Mouse (Mus musculus): ENCODE data around the gene Fxyd7.
A peak's percentile ranks its signal among the peaks of the same experiment; 100 is the strongest.

The Fxyd7 gene

GRCm38 (mm10) chr7:31051321-31052021, at the start of gene Fxyd7:
Gene Fxyd7 (minus strand): TSS chr7:31051467.
- peak; percentile 38 for DNase-seq (ENCODE audit: low read depth, low spot score)

GRCm38 (mm10) chr7:31100786-31101185, 49.5 kb upstream of the Fxyd7 start:
- DNase-seq (ENCODE audit: low read depth, low spot score) = no peak

GRCm38 (mm10) chr7:31099612-31099982, 48.3 kb upstream of the Fxyd7 start:
- DNase-seq (ENCODE audit: low read depth, low spot score) = no peak

DNA sequence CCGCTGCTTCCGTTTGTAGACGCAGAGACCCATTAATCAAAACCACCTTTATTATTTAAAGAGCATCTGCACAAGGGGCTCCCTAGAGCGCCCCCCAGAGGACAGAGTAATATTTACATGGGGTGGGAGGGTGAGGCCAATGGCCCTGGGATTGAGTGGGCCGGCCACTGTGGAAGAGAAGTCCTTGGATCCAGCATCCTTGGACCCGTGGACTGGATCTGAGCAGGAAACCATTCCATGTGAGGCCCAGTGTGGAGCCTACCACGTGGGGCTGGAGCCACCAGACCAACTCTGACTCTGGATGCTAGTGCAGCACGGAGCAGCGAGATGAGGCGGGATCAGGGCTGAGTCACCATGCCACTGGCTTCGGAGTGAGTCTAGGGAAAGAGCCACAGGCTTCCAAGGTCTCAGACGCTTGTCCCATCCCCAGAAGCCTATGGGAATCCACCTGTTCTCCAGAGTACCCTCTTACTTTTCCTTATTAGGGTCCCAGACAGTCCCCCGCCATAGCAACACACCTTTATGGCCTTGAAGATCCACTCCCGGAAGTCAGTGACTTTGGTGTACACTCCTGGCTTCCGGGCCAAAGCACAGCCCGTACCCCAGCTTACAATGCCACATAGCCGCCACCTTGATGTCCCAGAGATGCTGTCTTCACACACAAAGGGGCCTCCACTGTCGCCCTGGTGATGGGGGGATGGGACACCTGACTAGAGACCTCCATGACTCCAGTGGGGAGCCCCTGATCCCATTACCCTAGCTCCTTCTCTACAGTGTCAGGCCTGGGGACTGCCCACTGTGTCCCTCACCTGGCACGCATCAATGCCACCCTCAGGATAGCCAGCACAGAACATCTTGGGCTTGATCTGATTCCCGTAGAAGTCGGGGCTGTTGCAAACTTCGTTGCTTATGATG, 47.7 kb upstream of the Fxyd7 start:
- DNase-seq (ENCODE audit: low read depth, low spot score) = no peak

- peak; percentile 90 for DNase-seq (ENCODE audit: low read depth, low spot score)
Observed at GRCm38 (mm10) chr7:31097583-31098248, 46.4 kb upstream of the Fxyd7 start.

GRCm38 (mm10) chr7:31096892-31097564, 45.8 kb upstream of the Fxyd7 start:
- DNase-seq (ENCODE audit: low read depth, low spot score) = no peak

GRCm38 (mm10) chr7:31094774-31095501, 43.7 kb upstream of the Fxyd7 start:
- DNase-seq (ENCODE audit: low read depth, low spot score) = peak; percentile 32

GRCm38 (mm10) chr7:31089721-31090120, 38.5 kb upstream of the Fxyd7 start:
- peak; percentile 82 for DNase-seq (ENCODE audit: low read depth, low spot score)

DNA sequence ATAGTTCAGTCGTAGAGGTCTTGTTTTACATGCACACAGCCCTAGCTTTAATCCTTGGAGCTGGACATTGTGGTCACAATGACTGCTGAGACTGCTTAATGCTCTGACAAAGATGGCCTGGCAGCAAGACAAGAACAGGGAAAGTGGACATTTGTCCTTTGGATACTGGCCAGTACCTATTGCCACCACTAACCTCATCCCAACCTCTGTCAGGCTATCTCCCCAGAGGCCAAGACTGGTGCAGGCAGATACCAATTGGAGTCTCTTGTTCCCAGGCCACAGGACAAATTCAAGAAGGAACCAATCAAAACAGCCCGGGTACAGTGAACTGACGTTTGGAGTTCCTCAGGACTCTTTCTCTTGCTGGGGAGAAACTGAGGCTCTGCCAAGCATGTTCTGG, 36.9 kb upstream of the Fxyd7 start:
- no peak for DNase-seq (ENCODE audit: low read depth, low spot score)

GRCm38 (mm10) chr7:31087262-31087661, 36.0 kb upstream of the Fxyd7 start:
- peak; percentile 57 for DNase-seq (ENCODE audit: low read depth, low spot score)

DNA sequence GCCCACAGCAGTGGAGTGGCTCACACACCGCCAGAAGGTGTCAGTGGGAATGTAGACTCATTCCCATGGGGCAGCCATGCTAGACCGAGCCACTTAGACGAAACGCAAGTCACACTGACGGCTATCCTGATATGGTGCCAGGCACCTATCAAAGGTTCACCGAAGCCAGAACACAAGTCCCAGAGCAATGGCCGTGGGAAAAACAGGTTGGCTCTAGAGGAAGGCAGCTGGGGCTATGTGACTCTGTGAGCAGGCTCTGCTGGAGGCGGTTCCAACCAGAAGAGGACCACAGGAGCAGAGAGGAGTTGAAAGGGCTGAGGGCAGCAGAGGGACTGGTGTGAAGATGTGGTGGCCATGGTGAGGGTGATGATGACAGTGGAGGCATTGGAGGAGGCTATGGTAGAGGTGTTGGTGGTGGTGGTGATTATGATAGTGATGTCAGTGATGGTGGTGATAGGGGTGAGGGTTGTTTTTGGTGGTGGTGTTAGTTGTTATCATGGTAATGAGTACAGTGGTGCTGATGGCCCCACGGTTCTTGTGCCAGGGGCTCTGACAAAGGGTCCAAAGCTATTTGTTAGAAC, 35.0 kb upstream of the Fxyd7 start:
- peak; percentile 50 for DNase-seq (ENCODE audit: low read depth, low spot score)

GRCm38 (mm10) chr7:31085171-31085570, 33.9 kb upstream of the Fxyd7 start:
- DNase-seq (ENCODE audit: low read depth, low spot score) = no peak

GRCm38 (mm10) chr7:31084140-31084539, 32.9 kb upstream of the Fxyd7 start:
- no peak for DNase-seq (ENCODE audit: low read depth, low spot score)

GRCm38 (mm10) chr7:31082831-31083588, 31.7 kb upstream of the Fxyd7 start:
- DNase-seq (ENCODE audit: low read depth, low spot score) = no peak

GRCm38 (mm10) chr7:31082106-31082505, 30.8 kb upstream of the Fxyd7 start:
- DNase-seq (ENCODE audit: low read depth, low spot score) = no peak

GRCm38 (mm10) chr7:31081106-31081505, 29.8 kb upstream of the Fxyd7 start:
- DNase-seq (ENCODE audit: low read depth, low spot score) = no peak

DNA sequence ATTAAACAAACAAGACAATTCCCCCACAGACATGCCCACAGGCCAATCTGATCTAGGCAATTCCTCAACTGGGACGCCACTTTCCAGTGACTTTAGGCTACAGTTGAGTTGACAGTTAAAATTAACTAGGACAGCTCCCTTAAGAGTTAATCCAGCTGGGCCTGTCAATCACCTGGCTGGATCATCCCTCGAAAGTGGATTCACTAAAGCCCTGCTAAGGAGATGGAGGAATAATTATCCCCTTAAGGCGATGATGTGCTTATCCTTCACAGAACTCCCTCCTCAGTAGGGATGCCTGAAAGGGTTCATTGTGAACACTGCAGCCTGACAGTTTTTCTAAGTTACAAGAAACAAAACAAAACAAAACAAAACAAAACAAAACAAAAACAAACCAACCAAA, 29.3 kb upstream of the Fxyd7 start:
- DNase-seq (ENCODE audit: low read depth, low spot score) = no peak

DNA sequence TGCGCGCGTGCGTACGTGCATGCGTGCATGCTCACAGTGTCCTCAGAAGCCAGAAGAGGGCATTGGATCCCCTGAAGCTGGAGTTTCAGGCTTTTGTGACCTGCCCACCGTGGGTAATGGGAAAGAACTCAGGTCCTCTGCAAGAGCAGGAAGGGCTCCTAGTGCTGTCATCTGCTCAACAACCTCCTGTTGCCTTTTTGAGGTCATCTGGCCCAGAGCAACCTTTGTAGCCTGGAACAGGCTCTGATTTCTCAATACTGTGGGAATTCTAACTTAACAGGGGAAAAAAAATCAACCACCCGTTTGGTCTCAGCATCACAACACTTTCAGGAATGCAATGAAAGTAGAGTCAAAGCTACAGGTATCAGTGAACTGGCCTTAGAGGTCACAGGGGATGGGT, 28.4 kb upstream of the Fxyd7 start:
- DNase-seq (ENCODE audit: low read depth, low spot score) = no peak

GRCm38 (mm10) chr7:31077885-31078445, 26.7 kb upstream of the Fxyd7 start:
- peak; percentile 34 for DNase-seq (ENCODE audit: low read depth, low spot score)

DNA sequence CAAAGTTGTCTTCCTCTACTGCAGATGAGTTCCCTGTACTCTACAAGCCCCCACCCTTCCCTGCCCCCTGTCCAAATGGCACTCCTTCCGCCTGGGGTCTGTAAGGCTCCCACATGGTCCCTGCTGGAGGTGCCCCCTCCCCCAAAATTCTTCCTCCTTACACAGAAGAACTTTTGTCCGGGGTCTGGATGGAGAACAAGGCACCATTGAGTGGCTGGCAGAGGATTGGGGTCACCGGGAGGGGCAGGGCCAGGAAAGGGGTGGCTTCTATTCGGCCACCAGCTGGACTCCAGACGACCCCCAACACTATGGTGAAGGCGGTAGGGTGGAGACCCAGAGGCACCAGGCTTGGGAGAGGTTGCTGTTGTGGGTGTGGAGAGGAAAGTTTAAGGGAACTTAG, 26.2 kb upstream of the Fxyd7 start:
- no peak for DNase-seq (ENCODE audit: low read depth, low spot score)
